Mouse (Mus musculus): ENCODE data around the gene Rilpl1. TPM values are rescaled to one million over a fixed set of nuclear protein-coding genes. Genes with fewer than 3 reads are reported as not detected.
"Not testable (repeated sequence)": the region's sequence is repeated elsewhere in the genome, so short reads cannot be mapped to it uniquely, and the experiment has no call there.

Rilpl1 gene
- polyA plus RNA-seq, 1 experiment = 2.9 TPM

DNA sequence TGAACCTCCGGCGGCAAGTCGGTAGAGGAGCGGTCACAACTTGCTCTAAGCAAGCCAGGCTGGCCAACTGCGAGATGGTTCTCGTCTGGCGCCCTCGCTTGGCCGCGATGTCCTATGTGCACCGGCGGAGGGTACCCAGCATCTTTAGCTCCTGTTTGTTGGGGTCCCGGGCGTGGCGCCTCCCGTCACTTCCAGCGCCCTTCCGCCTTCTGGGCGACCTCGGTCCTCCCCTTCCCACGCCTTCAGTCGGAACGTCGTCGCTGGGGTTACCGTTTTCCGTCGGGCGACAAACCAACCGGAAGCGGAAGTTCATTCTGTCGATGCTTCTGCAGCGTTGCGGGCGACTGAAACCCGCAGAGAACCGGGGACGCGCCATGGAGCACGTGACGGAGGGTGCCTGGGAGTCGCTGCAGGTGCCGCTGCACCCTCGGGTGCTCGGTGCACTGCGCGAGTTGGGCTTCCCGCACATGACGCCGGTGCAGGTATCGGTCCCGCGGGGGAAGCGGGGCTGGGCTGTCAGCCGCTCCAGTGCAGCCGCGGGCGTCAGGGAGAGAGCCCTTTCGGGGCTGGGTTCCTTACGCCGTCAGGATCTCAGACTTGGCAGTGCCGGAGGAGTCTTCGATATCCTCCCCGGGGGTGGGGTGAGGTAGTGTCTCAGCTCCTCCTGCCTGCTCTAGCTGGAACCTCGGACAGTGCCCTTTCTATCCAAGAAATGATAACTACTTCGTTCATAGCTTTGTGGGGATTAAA is 21.5 kb upstream of the Rilpl1 start, which contains the start of gene Ddx55:
TSS of gene Ddx55 (plus strand) at position 307 of the 750 bp plus-strand sequence.
- TF ChIP-seq CTCF (IDR thresholded peaks at IDR 0.05; ENCODE audit: extremely low read depth, insufficient read length, insufficient replicate concordance, low read depth, low read length) (no peak), POLR2A (IDR thresholded peaks at IDR 0.05; ENCODE audit: low read depth, low read length) (peak; percentile 87)
- under 1% methylated on average over 66 of the region's 66 CpGs for WGBS

DNA sequence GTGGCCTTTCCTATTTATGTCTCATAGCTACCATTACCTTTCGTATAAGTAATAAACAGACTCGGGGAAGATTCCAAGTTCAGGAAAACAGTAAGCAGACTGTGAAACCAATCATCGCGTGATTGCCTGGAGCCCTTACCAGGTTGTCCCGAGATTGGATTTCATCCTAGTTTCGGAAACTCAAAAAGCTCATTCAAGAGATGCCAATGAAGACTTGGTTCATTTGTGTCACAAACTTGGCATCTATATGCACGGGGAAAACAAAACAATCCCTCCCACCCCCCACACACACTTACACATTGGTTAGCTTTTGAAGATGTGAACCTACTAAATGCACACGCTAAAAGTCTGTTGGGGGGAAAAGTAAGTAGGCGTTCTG is 20.9 kb upstream of the Rilpl1 start:
- Histone ChIP-seq H3K27ac (ENCODE audit: insufficient read depth, low read depth, low read length) (peak overlapping the region; percentile 86), H3K4me1 (ENCODE audit: control insufficient read depth, insufficient read depth, insufficient read length, low read length) (no peaks in the 10 kb centered on the region), H3K36me3 (ENCODE audit: control insufficient read depth, insufficient read depth, low read length) (peaks cover 33% of the 10 kb centered on the region), H3K27me3 (ENCODE audit: control insufficient read depth, insufficient read depth, low read length) (no peaks in the 10 kb centered on the region), H3K4me3 (ENCODE audit: low read depth, low read length) (peak overlapping the region; percentile 87; the same call in 1 of the 2 replicates)
- TF ChIP-seq CTCF (IDR thresholded peaks at IDR 0.05; ENCODE audit: extremely low read depth, insufficient read length, insufficient replicate concordance, low read depth, low read length) (no peak), POLR2A (IDR thresholded peaks at IDR 0.05; ENCODE audit: low read depth, low read length) (no peak)
- under 1% methylated on average over 9 of the region's 9 CpGs for WGBS

More for the DNA sequence above, 21.5 kb upstream of the Rilpl1 start, which contains the start of gene Ddx55:
- H3K4me3 ChIP-seq (ENCODE audit: low read depth, low read length) = peak within 1 kb of the TSS; percentile 87
- peaks cover 31% of the 10 kb centered on the region for H3K36me3 ChIP-seq (ENCODE audit: control insufficient read depth, insufficient read depth, low read length)
- peak within 1 kb of the TSS; percentile 86 for H3K27ac ChIP-seq (ENCODE audit: insufficient read depth, low read depth, low read length)
- H3K4me1 ChIP-seq (ENCODE audit: control insufficient read depth, insufficient read depth, insufficient read length, low read length) = no peaks in the 10 kb centered on the region
- H3K27me3 ChIP-seq (ENCODE audit: control insufficient read depth, insufficient read depth, low read length) = no peaks in the 10 kb centered on the region

DNA sequence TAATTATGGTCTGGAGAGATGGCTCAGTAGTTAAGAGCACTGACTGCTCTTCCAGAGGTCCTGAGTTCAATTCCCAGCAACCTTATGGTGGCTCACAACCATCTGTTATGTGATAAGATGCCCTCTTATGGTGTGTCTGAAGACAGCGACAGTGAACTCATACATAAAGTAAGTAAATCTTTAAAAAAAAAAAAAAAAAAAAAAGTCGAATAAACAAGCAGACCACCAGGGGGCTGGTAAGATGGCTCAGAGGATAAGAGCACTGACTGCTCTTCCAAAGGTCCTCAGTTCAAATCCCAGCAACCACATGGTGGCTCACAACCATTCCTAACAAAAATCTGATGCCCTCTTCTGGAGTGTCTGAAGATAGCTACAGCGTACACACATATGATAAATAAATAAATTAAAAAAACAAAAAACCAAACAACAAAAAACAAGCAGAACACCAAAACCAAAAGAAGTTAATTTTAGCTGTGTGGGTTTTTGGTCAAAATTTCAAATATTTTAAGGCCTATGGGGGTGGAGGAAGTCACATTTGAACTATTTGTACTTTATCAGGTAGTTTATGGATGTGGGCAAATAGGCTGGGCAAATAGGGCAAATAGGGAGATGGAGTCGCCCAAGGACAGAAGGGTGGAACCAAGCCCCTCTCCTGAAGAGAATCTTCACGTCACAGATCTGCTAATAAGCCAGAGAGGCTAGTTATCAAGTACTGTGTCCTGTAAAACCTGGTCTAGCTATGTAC is 20.3 kb upstream of the Rilpl1 start:
- not testable (repeated sequence) for H3K27me3 ChIP-seq (ENCODE audit: control insufficient read depth, insufficient read depth, low read length); H3K4me1 ChIP-seq (ENCODE audit: control insufficient read depth, insufficient read depth, insufficient read length, low read length); H3K4me3 ChIP-seq (ENCODE audit: low read depth, low read length)
- 28% methylated on average over 5 of the region's 5 CpGs for WGBS
- peak overlapping the region; percentile 86; the same call in 1 of the 2 replicates for H3K27ac ChIP-seq (ENCODE audit: insufficient read depth, low read depth, low read length)
- H3K36me3 ChIP-seq (ENCODE audit: control insufficient read depth, insufficient read depth, low read length) = peaks cover 32% of the 10 kb centered on the region

DNA sequence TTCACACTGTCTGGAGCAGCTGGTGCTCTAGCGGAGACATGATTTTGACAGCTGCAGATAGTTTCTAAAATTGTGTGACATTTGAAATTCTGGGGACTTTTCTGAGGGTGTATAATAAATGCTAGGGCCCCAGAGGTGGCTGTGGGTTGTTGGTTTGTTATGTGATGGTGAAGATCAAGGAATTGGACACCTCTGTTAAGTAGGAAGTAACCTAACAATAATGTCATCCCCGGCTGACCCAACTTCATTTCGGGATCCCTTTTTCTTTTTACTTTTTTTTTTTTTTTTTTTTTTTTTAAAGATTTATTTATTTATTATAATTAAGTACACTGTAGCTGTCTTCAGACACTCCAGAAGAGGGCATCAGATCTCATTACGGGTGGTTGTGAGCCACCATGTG is 19.5 kb upstream of the Rilpl1 start:
- H3K36me3 ChIP-seq (ENCODE audit: control insufficient read depth, insufficient read depth, low read length) = peaks cover 35% of the 10 kb centered on the region
- H3K4me3 ChIP-seq (ENCODE audit: low read depth, low read length); H3K27ac ChIP-seq (ENCODE audit: insufficient read depth, low read depth, low read length); H3K27me3 ChIP-seq (ENCODE audit: control insufficient read depth, insufficient read depth, low read length); H3K4me1 ChIP-seq (ENCODE audit: control insufficient read depth, insufficient read depth, insufficient read length, low read length): not testable (repeated sequence)
- 71% methylated on average over 4 of the region's 4 CpGs for WGBS

DNA sequence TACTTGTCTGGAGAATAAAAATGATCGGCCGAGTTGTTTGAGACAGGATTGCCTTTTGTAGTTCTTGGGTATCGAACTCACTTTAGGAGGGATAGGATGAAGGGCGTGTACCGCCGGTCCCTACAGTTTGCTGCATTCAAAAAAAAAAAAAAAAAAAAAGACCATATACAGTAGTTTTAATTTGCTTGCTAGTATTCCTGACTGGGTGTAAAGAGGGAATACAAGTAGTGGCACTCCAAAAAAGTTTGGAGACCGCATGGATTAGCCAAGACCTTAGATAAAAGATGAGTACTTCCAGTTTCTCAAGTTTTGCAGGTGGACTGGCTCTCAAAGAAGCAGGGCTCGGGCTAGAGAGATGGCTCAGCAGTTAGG is 10.4 kb upstream of the Rilpl1 start:
- Histone ChIP-seq H3K4me1 (ENCODE audit: control insufficient read depth, insufficient read depth, insufficient read length, low read length) (peaks cover 6% of the 10 kb centered on the region), H3K27me3 (ENCODE audit: control insufficient read depth, insufficient read depth, low read length) (no peaks in the 10 kb centered on the region), H3K4me3 (ENCODE audit: low read depth, low read length) (peak overlapping the region; percentile 94), H3K36me3 (ENCODE audit: control insufficient read depth, insufficient read depth, low read length) (peaks cover 29% of the 10 kb centered on the region), H3K27ac (ENCODE audit: insufficient read depth, low read depth, low read length) (peak overlapping the region; percentile 73)
- TF ChIP-seq POLR2A (IDR thresholded peaks at IDR 0.05; ENCODE audit: low read depth, low read length) (no peak), CTCF (IDR thresholded peaks at IDR 0.05; ENCODE audit: extremely low read depth, insufficient read length, insufficient replicate concordance, low read depth, low read length) (no peak)
- 4% methylated on average over 8 of the region's 8 CpGs for WGBS

DNA sequence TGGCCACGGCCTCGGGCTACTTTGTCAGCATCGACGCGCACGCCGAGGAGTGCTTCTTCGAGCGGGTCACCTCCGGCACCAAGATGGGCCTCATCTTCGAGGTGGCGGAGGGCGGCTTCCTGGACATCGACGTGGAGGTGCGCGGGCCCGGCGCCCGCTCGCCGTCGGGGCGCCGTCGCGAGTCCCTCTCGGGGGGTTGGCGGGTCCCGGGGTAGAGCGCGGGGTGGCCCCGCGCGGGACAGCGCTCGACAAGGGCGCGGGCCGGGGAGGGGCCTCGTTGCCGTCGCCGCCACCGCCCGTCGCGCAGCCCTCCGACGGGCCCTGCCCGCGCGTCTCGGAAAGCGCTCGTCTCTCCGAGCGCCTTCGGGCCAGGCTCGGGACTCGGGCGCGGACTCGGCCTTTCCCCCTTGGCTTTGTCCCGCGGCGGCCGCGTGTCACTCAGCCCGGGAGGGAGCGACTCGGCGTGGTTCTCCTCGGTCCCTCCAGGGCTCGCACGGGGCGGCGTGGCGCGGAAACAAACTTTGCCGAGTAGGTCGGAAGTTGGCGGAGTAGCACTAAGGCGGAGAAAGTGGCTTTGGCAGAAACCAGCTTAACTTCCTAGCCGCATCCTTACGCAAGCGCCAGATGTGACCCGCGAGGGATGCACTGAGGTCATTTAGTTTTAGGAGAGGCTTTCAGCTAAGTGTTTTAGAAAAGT is 9.9 kb upstream of the Rilpl1 start:
- Histone ChIP-seq H3K27me3 (ENCODE audit: control insufficient read depth, insufficient read depth, low read length) (no peaks in the 10 kb centered on the region), H3K4me1 (ENCODE audit: control insufficient read depth, insufficient read depth, insufficient read length, low read length) (peaks cover 6% of the 10 kb centered on the region), H3K36me3 (ENCODE audit: control insufficient read depth, insufficient read depth, low read length) (peaks cover 24% of the 10 kb centered on the region), H3K27ac (ENCODE audit: insufficient read depth, low read depth, low read length) (peak overlapping the region; percentile 73), H3K4me3 (ENCODE audit: low read depth, low read length) (peak overlapping the region; percentile 94)
- TF ChIP-seq POLR2A (IDR thresholded peaks at IDR 0.05; ENCODE audit: low read depth, low read length) (0 out of 2 replicates have a peak, but pooled peaks have one; percentile 3), CTCF (IDR thresholded peaks at IDR 0.05; ENCODE audit: extremely low read depth, insufficient read length, insufficient replicate concordance, low read depth, low read length) (no peak)
- under 1% methylated on average over 84 of the region's 89 CpGs for WGBS

DNA sequence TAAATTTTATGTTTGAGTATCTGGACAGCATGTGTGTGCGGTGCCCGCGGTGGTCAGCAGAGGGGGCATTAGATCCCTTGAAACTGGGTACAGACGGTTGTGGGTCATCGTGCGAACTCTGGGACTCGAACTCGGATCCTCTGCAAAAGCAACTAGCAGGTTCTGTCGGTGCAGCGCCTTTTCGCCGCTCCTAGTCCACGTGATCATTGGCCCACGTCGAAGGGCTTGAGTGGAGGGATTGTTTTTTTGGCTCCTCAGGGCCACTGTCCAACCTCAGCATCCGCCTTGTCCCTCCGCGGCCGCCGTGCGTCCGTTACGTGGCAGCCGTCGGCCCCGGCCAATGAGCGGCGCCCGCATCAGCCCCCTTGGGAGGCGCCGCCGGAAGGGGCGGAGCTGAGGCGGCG is 9.2 kb upstream of the Rilpl1 start, which contains the start of gene Tmed2:
TSS of gene Tmed2 (plus strand) at position 313 of the 404 bp plus-strand sequence.
- Histone ChIP-seq H3K4me3 (ENCODE audit: low read depth, low read length) (peak within 1 kb of the TSS; percentile 94), H3K4me1 (ENCODE audit: control insufficient read depth, insufficient read depth, insufficient read length, low read length) (peaks cover 6% of the 10 kb centered on the region), H3K27me3 (ENCODE audit: control insufficient read depth, insufficient read depth, low read length) (no peaks in the 10 kb centered on the region), H3K27ac (ENCODE audit: insufficient read depth, low read depth, low read length) (peak within 1 kb of the TSS; percentile 73), H3K36me3 (ENCODE audit: control insufficient read depth, insufficient read depth, low read length) (peaks cover 22% of the 10 kb centered on the region)
- TF ChIP-seq POLR2A (IDR thresholded peaks at IDR 0.05; ENCODE audit: low read depth, low read length) = no peak
- peak; percentile 34; the same call in 1 of the 2 replicates for TF ChIP-seq CTCF (IDR thresholded peaks at IDR 0.05; ENCODE audit: extremely low read depth, insufficient read length, insufficient replicate concordance, low read depth, low read length)
- WGBS = under 1% methylated on average over 35 of the region's 35 CpGs
